Comparison of ENCODE assay signal across 7 mouse cellular contexts in the genomic region with DNA sequence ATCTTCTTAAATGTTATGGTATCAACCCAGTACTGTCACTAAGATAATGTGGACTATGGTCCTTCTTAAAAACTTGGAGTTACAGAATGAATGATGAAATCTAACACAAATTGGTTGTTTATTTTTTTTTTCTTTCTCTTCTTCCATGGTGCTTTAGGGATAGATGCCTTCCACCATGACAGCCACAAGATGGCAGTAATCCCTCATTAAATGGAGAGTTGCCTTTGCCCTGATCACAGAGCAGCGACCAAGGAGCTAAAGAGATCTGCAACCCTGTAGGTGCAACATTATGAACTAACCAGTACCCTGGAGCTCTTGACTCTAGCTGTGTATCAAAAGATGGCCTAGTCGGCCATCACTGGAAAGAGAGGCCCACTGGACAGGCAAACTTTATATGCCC.
A peak's percentile ranks its signal among the peaks of the same experiment; 100 is the strongest.
DNase-seq lines count a peak whose midpoint lies in the region; TF ChIP-seq lines count a peak whose summit lies in the region.
"Not testable (repeated sequence)": the region's sequence is repeated elsewhere in the genome, so short reads cannot be mapped to it uniquely, and the experiment has no call there.

No protein-coding gene starts in this region.

- 5% methylated on average over 2 of the region's 2 CpGs for WGBS in embryonic facial prominence, embryonic 10.5 days

- not testable (repeated sequence) for H3K4me3 ChIP-seq in embryonic facial prominence, embryonic 10.5 days; gastrocnemius, adult 2 months

- H3K27me3 ChIP-seq in embryonic facial prominence, embryonic 10.5 days (replicated peaks; ENCODE audit: low read depth, poor library complexity, severe bottlenecking) = not testable (repeated sequence)

- DNase-seq in adrenal gland, postnatal 10 days = peak; percentile 47
- peak; percentile 54 for DNase-seq in embryonic facial prominence, embryonic 10.5 days (ENCODE audit: low spot score)
- peak; percentile 19 for DNase-seq in gastrocnemius, adult 2 months
- peak; percentile 1 for DNase-seq in induced T-regulatory cell, adult 2 months (ENCODE audit: low read depth)
- DNase-seq in layer of hippocampus, postnatal 10 days (ENCODE audit: low spot score in 2 of 2) = peak; percentile 40 to 58
- peak; percentile 41 for DNase-seq in lung, postnatal 10 days
- DNase-seq in ovary, postnatal 14 days (ENCODE audit: low spot score) = peak; percentile 18

- intact Hi-C loops in gastrocnemius, adult 2 months (cut with DNase I) = loop anchor here (1.0 kb wide), 1 partner anchor 855 kb away; no protein-coding TSS in a partner anchor

- not testable (repeated sequence) for H3K27ac ChIP-seq in embryonic facial prominence, embryonic 10.5 days (replicated peaks); gastrocnemius, adult 2 months

- H3K36me3 ChIP-seq in embryonic facial prominence, embryonic 10.5 days (replicated peaks) = not testable (repeated sequence)

- peak; percentile 65 for TF ChIP-seq CTCF in gastrocnemius, adult 2 months (IDR thresholded peaks at IDR 0.05)

- not testable (repeated sequence) for H3K4me1 ChIP-seq in embryonic facial prominence, embryonic 10.5 days

- H3K9me3 ChIP-seq in embryonic facial prominence, embryonic 10.5 days = not testable (repeated sequence)

Comparison
In these comparisons a context has a peak if more than half of its experiments do, and no peak if none do; other contexts are left out.
1. DNase-seq: peak in every context shown above with its lines; median percentile 54 in embryonic facial prominence, embryonic 10.5 days; 49 in layer of hippocampus, postnatal 10 days; 47 in adrenal gland, postnatal 10 days; 41 in lung, postnatal 10 days; 19 in gastrocnemius, adult 2 months; 18 in ovary, postnatal 14 days; 1 in induced T-regulatory cell, adult 2 months.